Mouse (Mus musculus) 3134 (cell line): ENCODE measurements around the gene Mycbpap.
A peak's percentile ranks its signal among the peaks of the same experiment; 100 is the strongest.

Experiments
- DNase-seq: peaks from one replicate; pipeline ENCODE4 v3.0.0-alpha.2; 2011; ENCODE audit warnings: low spot score; ENCODE audit not compliant: insufficient read length; ENCODE audit errors: extremely low read depth

The Mycbpap gene

DNA sequence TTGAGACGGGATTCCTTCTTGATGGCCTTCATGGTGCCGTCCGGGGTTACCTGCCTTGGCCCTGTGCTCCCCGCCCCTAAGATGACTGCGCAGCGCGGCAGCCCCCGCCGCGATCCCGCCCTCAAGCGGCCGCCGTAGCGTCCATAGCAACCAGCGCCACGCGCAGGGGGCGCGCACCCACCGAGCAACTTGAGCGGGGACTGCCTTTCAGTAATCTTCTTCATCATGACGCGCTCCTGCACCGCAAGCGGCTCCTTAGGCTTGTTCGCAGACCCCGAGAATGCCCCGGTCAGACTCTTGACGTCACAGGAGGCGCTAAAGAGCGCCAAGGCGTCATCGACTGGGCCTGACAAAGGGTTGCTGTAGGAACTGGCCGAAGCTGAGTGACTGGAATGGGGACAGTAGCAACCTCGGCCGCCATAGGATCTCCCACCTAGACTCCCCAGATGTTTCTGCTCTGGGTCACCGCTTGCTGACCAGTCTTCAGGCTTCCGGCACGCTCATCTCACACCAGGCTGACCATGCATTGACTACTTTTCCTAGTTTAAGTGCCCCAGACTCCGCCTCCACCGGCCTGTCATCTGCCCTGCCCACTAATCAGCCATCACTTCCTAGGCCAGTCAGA lies at the start of gene Mycbpap:
Gene Mycbpap (minus strand): TSS at position 524 of the 625 bp plus-strand sequence.
- no peak for DNase-seq

DNA sequence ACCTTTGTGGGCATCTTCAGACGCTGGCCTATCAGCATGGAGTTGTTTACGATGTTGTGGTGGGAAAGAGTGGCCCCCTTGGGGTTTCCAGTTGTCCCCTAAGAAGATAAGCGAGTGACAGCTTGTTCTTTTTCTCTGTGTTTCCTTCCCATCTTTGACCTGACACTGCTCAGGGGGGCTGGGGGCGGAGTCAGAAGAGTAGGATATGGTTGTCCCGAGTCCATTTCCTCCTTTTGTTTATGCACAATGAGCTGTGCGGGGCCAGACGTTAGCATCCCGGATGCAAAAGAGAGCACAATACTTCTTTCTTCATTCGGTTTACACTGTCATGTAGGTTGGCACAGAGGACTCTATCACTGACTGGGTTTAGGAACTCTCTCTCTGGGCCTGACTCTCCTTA lies 49.1 kb upstream of the Mycbpap start:
- DNase-seq, result no peak

DNA sequence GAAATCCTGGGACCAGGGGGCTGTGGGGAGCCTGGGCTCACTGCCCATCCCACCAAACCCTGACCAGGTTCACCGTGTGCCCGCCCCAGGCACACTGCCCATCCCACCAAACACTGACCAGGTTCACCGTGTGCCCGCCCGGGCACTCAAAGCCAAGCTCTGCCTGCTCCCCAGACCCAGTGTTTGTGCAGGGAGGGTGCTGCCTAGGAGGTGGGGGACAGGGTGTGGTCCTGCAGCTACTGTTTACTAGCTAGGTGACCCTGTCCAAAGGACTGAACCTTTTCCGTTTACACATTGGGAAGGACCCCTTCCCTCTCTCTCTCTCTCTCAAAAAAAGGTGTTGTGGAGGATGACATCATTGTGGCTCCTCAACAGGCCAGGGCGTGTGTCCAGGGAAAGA lies 45.8 kb upstream of the Mycbpap start:
- no peak for DNase-seq

DNA sequence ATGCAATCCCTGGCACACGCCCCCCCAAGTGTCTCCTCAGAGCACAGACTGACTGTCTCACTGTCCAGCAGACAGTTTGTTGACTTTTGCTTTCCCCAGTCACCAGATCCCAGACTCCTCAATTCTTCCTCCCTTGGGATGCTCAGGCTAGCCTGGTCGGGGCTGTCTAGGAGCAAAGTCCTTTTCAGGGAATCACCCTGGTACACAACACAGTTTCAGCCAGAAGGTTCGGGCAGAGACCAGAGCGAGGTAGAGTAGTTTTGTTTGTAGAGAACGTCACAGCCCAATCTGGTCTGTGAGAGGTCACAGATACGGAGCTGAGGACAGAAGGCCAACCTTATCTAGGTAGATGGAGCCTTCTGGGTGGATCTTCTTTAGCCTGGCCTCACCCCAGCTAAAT lies 45.0 kb upstream of the Mycbpap start:
- no peak for DNase-seq

DNA sequence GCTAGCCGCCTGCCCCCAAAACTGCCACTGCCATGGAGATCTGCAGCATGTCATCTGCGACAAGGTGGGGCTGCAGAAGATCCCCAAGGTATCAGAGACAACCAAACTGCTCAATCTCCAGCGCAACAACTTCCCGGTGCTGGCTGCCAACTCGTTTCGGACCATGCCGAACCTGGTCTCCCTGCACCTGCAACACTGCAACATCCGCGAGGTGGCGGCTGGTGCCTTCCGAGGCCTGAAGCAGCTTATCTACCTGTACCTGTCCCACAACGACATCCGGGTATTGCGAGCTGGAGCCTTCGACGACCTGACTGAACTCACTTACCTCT lies 43.6 kb upstream of the Mycbpap start:
- DNase-seq, result no peak

DNA sequence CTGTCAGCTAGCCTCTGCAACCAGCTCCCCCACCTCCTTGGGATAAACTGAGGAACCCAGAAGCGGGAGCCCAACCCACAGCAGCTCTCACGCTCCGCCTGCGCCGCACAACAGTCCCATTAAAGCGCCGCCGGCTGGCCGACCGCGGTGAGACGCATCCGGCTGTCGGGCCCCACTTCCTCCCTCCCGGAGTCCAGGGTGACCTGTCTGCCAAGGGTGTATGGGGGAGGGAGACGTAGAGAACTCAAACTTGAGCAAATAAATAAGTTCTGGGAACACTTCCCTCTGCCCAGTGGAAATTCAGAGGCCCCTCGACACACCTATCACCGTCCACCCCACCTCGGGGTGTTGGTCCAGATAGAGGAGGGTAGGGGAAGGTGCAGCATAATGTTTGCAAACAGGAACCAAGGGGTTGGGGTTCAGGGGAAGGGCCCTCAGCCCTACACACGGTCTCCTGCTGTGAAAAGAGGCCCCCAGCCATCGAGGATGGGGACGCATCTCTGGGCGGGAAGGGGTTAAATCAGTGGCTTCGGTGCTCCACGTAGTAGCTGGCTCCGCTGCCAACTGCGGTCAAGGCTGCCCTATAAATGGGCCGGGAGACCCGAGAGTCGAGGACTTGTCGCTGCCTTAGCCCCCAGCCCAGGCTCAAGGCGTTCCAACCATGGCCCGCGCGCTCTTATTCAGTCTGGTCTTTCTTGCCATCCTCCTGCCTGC lies 43.1 kb upstream of the Mycbpap start, which contains the start of gene Chad:
Gene Chad (plus strand): TSS at position 611 of the 714 bp plus-strand sequence.
- peak; percentile 18 for DNase-seq

DNA sequence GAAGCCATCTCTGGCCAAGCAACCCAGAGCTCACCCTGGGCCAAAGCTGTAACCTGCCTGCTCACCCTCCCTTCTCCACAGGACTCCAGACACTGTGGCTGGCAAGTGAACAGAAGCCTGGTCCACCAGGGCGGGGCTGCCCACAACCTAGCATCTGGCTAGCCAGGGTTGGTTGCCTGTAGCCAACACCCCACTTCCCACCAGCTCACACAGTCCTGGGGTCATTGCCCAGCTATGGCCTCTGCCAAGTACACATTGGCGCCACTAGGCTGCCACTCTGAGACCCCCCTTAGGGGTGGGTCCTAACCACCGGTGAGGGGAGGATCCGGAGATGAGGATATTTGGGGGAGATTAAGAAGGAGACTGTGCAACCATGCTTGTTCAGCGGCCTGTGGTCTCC lies 42.3 kb upstream of the Mycbpap start:
- DNase-seq, result no peak

DNA sequence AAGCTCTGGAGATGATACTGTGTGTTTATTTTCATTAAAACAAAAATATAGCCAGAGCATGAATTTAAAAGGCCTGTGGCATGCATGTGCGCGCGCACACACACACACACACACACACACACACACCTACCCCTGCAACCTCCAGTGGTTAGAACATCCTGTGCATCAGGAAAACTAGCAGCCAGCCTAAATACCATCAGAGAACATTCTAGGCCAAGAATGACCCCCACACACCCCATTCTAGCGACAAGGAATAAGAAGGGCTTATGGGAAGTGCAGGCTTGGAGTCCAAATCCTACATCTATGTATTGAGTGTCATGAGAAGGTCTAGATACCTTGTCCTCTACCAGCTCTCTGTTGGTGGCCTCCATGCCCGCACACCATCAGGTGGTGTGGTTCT lies 41.8 kb upstream of the Mycbpap start:
- no peak for DNase-seq

DNA sequence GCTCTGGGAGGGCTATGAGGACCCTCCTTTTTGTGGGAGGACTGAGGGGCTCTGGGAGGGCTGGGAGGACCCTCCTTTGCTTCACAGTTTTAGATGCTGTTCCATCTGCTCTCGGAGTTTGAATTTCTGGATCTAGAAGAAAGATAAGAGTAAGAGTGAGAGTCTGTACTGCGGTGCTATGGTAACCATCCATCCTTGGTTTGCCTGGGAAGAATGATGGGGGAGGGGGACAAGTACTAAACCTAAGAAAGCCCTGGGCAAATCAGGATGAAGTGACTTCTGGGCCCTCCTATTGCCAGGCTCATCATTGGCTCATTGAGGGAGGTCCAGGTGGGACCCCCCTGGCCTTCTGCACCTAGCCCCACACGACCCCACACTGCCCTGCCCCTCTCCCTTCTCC lies 36.7 kb upstream of the Mycbpap start:
- DNase-seq, result no peak

DNA sequence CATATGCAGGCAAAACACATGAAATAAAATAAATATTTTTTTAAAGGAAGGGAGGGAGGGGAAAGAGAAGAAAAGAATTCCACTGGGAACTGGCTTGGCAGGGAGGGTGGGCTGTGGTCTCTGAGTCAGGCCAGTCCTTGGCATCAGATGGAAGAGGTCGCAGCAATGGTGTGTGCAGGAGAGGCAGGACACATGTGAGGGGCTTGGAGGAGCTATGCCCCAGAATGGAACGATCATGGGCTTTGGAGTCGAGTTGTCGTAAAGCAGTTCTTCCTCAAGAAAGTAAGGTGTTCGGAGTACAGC lies 28.9 kb upstream of the Mycbpap start:
- DNase-seq, result peak; percentile 78

DNA sequence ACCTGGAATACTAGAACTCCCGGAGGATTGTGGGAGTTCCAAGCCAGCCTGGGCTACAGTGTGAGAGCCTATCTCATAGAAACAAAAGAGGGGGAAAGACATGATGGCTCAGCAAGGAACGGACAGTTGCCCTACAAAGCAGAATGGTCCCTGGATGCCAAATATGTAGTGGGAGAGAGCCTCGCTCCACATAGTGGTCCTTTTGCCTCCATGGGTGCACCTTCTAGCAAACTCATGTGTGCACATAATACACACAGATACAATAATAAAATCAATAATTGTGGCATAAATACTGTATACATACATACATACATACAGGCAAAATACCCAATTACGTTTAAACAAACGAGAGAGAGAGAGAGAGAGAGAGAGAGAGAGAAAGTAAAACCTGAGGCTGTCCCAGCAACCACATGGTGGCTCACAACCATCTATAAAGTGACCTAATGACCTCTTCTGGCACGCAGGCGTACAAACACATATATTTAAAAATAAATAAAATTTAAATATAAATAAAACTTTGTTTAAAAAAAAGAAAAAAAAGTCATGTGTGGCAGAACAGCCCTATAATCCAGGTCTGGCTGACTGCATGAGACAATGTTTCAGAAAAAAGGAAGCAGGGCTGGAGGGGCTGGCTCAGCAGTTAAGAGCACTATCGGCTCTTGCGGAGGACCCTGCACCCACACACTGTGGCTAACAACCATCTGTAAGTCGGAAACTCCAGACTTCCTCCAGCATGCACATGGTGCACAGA lies 28.3 kb upstream of the Mycbpap start:
- DNase-seq, result no peak

DNA sequence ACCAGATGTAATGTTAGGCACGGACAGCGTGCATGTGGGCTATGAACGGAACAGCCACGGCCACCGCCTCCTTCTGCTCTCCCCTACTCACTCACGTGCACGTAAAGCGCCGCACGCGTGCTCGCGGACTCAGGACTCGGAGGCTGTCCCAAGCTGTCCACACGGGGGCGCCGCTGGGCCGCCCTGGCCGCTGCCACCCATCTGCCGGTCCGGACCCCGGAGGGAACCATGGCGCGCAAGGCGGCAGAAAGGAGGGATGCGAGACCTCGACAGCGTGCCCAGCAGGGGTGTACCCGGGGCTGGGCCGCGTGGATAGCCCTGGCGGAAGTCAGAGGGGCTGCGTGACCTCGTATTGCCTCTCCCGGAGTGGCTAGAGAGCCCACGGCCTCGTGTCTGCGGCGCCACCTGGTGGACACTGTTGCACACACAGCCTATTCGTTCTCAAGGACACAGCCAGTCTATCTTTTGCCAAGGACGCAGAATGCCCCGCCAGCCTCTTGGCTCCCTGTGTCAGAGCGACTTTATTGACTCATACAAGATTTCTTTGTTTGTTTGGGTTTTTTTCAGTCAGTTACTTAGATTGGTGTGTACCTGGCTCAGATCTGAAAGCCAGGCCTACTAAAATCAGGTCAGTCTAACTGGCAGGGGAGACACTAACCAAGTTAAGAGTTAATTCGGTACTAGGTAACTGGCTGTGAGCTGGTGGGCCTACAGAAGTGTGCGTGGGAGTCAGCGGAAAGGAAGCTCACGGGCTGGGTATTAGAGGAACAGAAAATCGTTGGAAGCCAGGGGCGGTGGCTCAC lies 27.5 kb upstream of the Mycbpap start, which contains the start of gene Rsad1:
Gene Rsad1 (minus strand): TSS at position 368 of the 803 bp plus-strand sequence.
- DNase-seq, result peak; percentile 97

DNA sequence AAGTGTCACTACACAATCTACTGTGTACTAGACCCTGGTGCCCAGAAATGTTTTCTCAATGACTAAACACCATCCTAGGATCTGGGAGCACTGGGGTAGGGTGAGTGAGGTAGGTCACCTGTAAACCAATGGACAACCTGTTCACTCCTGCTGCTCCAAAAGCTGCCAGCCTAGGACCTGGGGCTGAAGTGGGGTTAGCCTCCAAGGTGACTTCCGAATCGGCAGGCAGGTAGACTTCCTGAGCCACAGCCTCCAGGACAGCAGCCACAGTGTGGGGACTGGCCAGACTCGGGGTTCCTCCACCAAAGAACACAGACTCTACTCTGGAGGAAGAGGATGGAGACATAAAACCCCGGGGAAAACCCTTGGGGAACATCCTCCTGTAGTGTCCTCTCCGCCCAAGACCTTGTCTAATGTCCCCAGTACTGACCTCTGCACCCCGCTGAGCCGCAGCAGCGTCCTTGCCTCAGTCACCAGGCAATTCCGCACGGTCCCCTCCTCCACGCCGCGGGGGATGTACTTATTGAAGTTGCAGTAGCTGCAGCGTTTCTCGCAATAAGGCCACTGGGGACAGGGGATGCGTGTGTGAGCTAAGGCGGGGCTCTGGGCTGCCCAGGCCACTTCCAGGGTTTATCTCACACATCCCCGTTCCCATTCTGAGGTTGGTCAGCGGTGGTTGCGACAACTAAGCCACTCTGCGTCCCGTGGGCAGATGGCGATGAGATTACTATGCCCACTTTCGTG lies 26.7 kb upstream of the Mycbpap start:
- DNase-seq, result peak; percentile 76

DNA sequence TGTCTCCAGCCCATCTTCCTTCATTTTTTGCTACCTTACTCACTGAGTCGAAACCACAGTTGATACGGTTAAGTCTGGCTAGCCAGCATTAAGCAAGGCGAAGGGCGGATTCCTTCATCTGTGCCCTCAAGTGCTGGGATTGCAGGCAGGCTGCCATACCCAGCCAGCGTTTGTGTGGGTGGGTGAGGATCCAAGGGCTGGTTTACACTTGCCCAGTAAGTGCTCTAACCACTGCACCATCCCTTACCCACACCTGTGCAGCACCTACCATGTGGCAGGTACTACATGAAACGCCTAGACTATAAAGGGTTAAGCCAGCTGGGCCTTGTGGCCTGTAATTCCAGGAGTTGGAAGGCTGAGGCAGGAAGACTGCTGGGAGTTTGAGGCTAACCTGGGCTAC lies 25.7 kb upstream of the Mycbpap start:
- no peak for DNase-seq

DNA sequence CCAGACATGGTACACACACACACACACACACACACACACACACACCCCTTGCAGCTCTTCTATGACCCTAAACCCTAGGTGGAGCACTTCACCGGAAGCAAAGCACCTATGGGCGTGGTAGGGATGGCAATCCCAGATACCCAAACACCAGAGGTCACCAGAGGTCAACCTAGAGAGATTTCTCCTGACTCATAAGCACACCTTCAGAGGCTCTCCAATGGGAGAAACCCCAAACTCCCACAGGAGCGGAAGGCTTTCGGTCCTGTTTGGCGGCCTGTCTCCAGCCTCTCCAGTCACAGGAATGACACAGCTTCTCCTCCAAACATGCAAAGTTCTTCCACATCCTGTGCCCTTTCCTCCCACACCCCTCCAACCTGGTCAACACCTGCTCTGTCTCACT lies 24.8 kb upstream of the Mycbpap start:
- no peak for DNase-seq

DNA sequence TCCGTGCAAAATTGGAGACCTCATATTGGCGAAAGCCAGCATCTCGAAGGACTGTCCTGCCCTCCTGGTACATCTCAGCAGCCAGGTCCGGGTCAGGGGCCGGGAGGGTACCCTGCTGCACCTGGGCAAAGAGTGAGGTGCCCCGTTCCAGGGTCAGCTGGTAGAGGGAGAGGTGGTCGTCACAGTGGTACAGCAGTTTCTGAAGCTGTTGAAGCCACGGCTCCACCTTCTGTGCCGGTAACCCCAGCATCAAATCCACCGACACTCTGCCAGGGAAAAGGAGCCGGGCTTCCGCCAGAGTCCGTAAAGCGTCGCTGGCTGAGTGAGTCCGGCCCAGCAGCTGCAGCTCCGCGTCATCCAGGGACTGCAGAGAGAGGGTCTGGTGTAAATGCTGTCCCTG lies 22.9 kb upstream of the Mycbpap start:
- DNase-seq, result no peak

DNA sequence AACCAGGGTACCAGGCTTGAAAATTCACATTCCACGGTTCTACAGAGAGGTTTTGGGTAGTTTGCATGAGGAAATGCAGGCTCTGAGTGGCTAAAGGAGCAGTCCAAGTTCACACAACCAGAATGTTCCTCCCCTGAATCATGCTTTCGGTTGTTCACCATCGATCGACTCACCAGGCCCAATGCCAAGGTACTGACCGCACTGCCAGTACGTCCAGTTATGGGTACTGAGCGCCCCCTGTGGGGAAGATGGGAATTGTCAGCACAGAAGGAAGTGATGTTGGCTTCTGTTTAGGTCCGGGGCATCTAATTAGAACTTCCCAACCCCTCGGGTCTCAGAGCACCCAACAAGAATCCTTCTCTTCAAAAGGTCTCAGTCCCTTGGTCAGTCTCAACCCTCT lies 22.4 kb upstream of the Mycbpap start:
- DNase-seq, result peak; percentile 75

DNA sequence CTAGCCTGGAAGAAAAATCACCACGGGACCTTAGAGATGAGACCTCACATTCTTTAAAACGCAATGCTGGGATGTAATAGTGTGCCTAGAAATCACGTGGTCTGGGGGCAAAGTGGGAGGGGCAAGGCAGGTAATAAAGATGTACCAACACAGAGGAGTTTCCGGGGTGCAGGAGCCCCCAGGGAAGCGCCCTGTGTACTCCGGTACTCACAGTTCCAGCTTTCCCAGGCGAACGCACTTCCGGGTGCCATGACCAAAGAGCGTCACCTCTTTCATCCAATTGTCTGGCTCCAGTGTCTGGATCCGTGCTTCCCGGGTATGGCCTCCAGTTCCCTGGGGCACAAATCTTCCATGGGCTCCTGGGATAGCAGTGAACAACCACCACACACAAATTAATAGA lies 21.8 kb upstream of the Mycbpap start:
- DNase-seq, result peak; percentile 59

DNA sequence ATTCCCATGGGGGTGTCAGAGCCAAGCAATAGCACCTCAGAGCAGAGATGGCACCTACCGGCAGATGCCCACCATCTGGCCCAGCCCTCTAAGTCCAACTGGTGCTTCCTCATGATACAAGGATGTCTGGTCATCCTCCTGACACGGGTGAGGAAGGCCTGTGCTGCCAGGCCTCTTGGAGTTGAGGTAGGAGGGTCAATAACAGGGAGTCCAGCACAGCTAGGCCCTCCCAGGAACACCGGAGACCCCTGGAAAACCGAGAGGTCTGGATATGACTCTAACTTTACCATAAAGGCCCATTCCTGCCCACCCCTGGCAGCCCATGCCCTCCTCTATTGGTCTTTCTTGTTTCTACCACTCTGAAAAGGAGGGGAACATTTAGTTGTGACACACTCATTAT lies 20.9 kb upstream of the Mycbpap start:
- no peak for DNase-seq

DNA sequence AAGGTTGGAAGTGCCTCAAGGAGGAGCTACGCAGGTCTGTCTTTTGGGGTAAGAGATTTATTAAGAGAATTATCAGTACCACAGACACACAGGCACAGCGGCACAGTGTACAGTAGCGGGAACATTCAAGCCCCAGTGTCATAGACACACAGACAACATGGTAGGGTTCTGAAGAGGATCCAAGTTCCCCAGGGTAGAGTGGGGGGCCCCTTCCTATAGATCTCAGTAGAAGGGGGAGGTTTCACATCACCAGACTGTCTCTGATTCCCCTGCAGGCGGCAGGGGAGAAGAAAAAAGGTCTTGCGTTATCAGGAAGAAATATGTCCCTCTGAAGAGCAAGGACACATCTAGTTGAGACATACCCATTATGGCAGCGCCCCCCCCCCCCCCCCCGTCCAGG lies 18.2 kb upstream of the Mycbpap start:
- DNase-seq, result no peak
